Comparison of ENCODE assay signal across 25 mouse cellular contexts in genomic region chr12:66119565-66119964, GRCm38 (mm10).
DNase-seq lines count a peak whose midpoint lies in the region; ATAC-seq and TF ChIP-seq lines count a peak whose summit lies in the region.
"Had no signal": no experiment of that assay in that cellular context is flagged by ENCODE, and none has a peak within 500 bp of the region (broad histone marks: within the 10 kb centered on the region; RNA-seq: fewer than 3 reads in every experiment).

No protein-coding gene starts in this region.

- H3K4me1 ChIP-seq in midbrain, embryonic 14.5 days (ENCODE audit: control insufficient read depth, insufficient read depth, low read length), result no peaks in the 10 kb centered on the region
- H3K4me1 ChIP-seq in midbrain, embryonic 16.5 days (ENCODE audit: control insufficient read depth, insufficient read depth, low read length), result no peaks in the 10 kb centered on the region
- H3K4me1 ChIP-seq in heart, embryonic 12.5 days (replicated peaks), result no peaks in the 10 kb centered on the region
- no peaks in the 10 kb centered on the region for H3K4me1 ChIP-seq in liver, embryonic 11.5 days (replicated peaks; ENCODE audit: control insufficient read depth, insufficient read depth, low read length)
- H3K4me1 ChIP-seq: embryonic facial prominence, embryonic 13.5 days; embryonic facial prominence, embryonic 15.5 days; forebrain, embryonic 12.5 days had no signal

- no peak for TF ChIP-seq POLR2A in brain, embryonic 14.5 days (IDR thresholded peaks at IDR 0.05; ENCODE audit: borderline replicate concordance, extremely low read depth, insufficient read depth, insufficient read length, poor library complexity, severe bottlenecking)

- H3K36me3 ChIP-seq in midbrain, embryonic 14.5 days (ENCODE audit: control insufficient read depth, insufficient read depth, low read length), result no peaks in the 10 kb centered on the region
- no peaks in the 10 kb centered on the region for H3K36me3 ChIP-seq in midbrain, embryonic 16.5 days (ENCODE audit: control insufficient read depth, insufficient read depth, low read length)
- no peaks in the 10 kb centered on the region for H3K36me3 ChIP-seq in heart, embryonic 12.5 days
- H3K36me3 ChIP-seq in liver, embryonic 11.5 days (ENCODE audit: control insufficient read depth, insufficient read depth, low read length), result no peaks in the 10 kb centered on the region
- H3K36me3 ChIP-seq: embryonic facial prominence, embryonic 13.5 days; embryonic facial prominence, embryonic 15.5 days; forebrain, embryonic 10.5 days; forebrain, embryonic 12.5 days; G1E had no signal

- DNase-seq in midbrain, embryonic 14.5 days, result peak; percentile 11
- DNase-seq in R1 (ENCODE audit: low read depth, low spot score), result peak; percentile 37
- peak; percentile 38 for DNase-seq in brain, embryonic 14.5 days (ENCODE audit: low read depth)
- DNase-seq in liver, embryonic 11.5 days (ENCODE audit: low spot score), result no peak
- DNase-seq: adrenal gland, adult 8-10 months; adrenal gland, postnatal 14 days; adrenal gland, postnatal 36 days; cerebellum, adult 11 months; cerebellum, adult 18-20 months; cerebellum, adult 8-10 months; cerebellum, adult 9-11 months; cerebellum, postnatal 14 days; cerebellum, postnatal 36 days; embryo, embryonic 11 days had no signal

- 12% methylated on average over 1 of the region's 1 CpGs for WGBS in midbrain, embryonic 14.5 days
- WGBS in midbrain, embryonic 16.5 days, result 3% methylated on average over 1 of the region's 1 CpGs
- 37% methylated on average over 1 of the region's 1 CpGs for WGBS in heart, embryonic 12.5 days
- WGBS in liver, embryonic 11.5 days, result 32% methylated on average over 1 of the region's 1 CpGs

- H3K27me3 ChIP-seq in midbrain, embryonic 14.5 days (ENCODE audit: control insufficient read depth, insufficient read depth, low read length), result no peaks in the 10 kb centered on the region
- H3K27me3 ChIP-seq in midbrain, embryonic 16.5 days (ENCODE audit: control insufficient read depth, insufficient read depth, low read depth, low read length), result no peaks in the 10 kb centered on the region
- H3K27me3 ChIP-seq in heart, embryonic 12.5 days (replicated peaks), result no peaks in the 10 kb centered on the region
- no peaks in the 10 kb centered on the region for H3K27me3 ChIP-seq in liver, embryonic 11.5 days (replicated peaks; ENCODE audit: control insufficient read depth, insufficient read depth, low read length)
- H3K27me3 ChIP-seq: embryonic facial prominence, embryonic 13.5 days; embryonic facial prominence, embryonic 15.5 days; forebrain, embryonic 12.5 days; Patski had no signal

- no peak overlapping the region for H3K4me2 ChIP-seq in midbrain, embryonic 14.5 days (ENCODE audit: low read length)
- H3K4me2 ChIP-seq in midbrain, embryonic 16.5 days (ENCODE audit: low read length), result no peak overlapping the region
- no peak overlapping the region for H3K4me2 ChIP-seq in heart, embryonic 12.5 days
- H3K4me2 ChIP-seq in liver, embryonic 11.5 days, result no peak overlapping the region
- H3K4me2 ChIP-seq: embryonic facial prominence, embryonic 13.5 days; embryonic facial prominence, embryonic 15.5 days; forebrain, embryonic 12.5 days had no signal

- no peak overlapping the region for H3K4me3 ChIP-seq in midbrain, embryonic 14.5 days (replicated peaks; ENCODE audit: low read depth, low read length)
- no peak overlapping the region for H3K4me3 ChIP-seq in midbrain, embryonic 16.5 days (ENCODE audit: low read depth, low read length)
- no peak overlapping the region for H3K4me3 ChIP-seq in heart, embryonic 12.5 days
- H3K4me3 ChIP-seq in liver, embryonic 11.5 days (ENCODE audit: low read depth, low read length), result no peak overlapping the region
- H3K4me3 ChIP-seq: embryonic facial prominence, embryonic 13.5 days; embryonic facial prominence, embryonic 15.5 days; erythroblast, embryonic 14.5 days; forebrain, embryonic 10.5 days; forebrain, embryonic 12.5 days had no signal

- no peaks in the 10 kb centered on the region for H3K9me3 ChIP-seq in midbrain, embryonic 14.5 days (ENCODE audit: control insufficient read depth, low read length)
- H3K9me3 ChIP-seq in midbrain, embryonic 16.5 days (replicated peaks; ENCODE audit: control insufficient read depth, low read length, poor library complexity, severe bottlenecking), result no peaks in the 10 kb centered on the region
- H3K9me3 ChIP-seq in heart, embryonic 12.5 days (replicated peaks), result no peaks in the 10 kb centered on the region
- H3K9me3 ChIP-seq in liver, embryonic 11.5 days (ENCODE audit: control insufficient read depth, low read length), result no peaks in the 10 kb centered on the region
- H3K9me3 ChIP-seq: embryonic facial prominence, embryonic 13.5 days; embryonic facial prominence, embryonic 15.5 days; forebrain, embryonic 10.5 days; forebrain, embryonic 12.5 days had no signal

- H3K27ac ChIP-seq in midbrain, embryonic 14.5 days (replicated peaks; ENCODE audit: low read depth, low read length), result no peak overlapping the region
- H3K27ac ChIP-seq in midbrain, embryonic 16.5 days (ENCODE audit: low read length), result no peak overlapping the region
- no peak overlapping the region for H3K27ac ChIP-seq in heart, embryonic 12.5 days (ENCODE audit: poor library complexity, severe bottlenecking)
- H3K27ac ChIP-seq in liver, embryonic 11.5 days (ENCODE audit: low read depth, low read length), result no peak overlapping the region
- H3K27ac ChIP-seq: embryonic facial prominence, embryonic 13.5 days; embryonic facial prominence, embryonic 15.5 days; forebrain, embryonic 10.5 days; forebrain, embryonic 12.5 days had no signal

- no peak for TF ChIP-seq CTCF in brain, embryonic 14.5 days (IDR thresholded peaks at IDR 0.05; ENCODE audit: borderline replicate concordance, extremely low read depth, insufficient read depth, insufficient read length)

- no peak overlapping the region for H3K9ac ChIP-seq in midbrain, embryonic 14.5 days (replicated peaks; ENCODE audit: low read length)
- no peak overlapping the region for H3K9ac ChIP-seq in midbrain, embryonic 16.5 days (ENCODE audit: low read depth, low read length)
- H3K9ac ChIP-seq in heart, embryonic 12.5 days, result no peak overlapping the region
- H3K9ac ChIP-seq in liver, embryonic 11.5 days (ENCODE audit: low read depth, low read length), result no peak overlapping the region
- H3K9ac ChIP-seq: embryonic facial prominence, embryonic 13.5 days; embryonic facial prominence, embryonic 15.5 days; forebrain, embryonic 12.5 days had no signal

- ATAC-seq in midbrain, embryonic 14.5 days (ENCODE audit: low FRiP score, low TSS enrichment), result no peak
- ATAC-seq in midbrain, embryonic 16.5 days, result no peak
- ATAC-seq in heart, embryonic 12.5 days (ENCODE audit: insufficient number of reproducible peaks, low FRiP score), result no peak
- no peak for ATAC-seq in liver, embryonic 11.5 days (replicated peaks; ENCODE audit: low FRiP score)
- ATAC-seq: activated CD4-positive, CD25-positive, alpha-beta regulatory T cell, adult 4 months; forebrain, embryonic 16.5 days; Patski had no signal
